ENCODE assay signal across 11 mouse cellular contexts in the genomic region with DNA sequence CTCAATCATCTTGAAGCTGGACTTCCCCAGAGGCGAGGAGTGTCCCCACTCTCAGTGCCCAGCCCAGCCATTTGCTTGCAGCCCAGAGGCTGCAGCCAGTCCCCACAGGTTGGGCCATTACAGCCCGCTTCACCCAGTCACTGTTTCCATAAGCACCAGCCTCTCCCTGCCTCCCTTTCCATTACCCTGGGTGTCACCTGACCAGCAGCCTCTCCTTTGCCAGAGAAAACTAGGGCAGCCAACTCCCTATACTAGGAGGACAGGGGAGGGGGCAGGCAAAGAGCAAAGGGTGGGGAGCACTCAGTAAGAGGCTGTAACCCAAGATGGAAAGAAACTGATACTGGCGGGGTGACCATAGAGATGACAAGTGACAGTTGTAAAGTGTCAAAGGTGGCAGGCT. TPM values are rescaled to one million over a fixed set of nuclear protein-coding genes. Genes with fewer than 3 reads are reported as not detected.
A peak's percentile ranks its signal among the peaks of the same experiment; 100 is the strongest.
DNase-seq lines count a peak whose midpoint lies in the region; ATAC-seq lines count a peak whose summit lies in the region.
"Had no signal": no experiment of that assay in that cellular context is flagged by ENCODE, and none has a peak within 500 bp of the region (broad histone marks: within the 10 kb centered on the region; RNA-seq: fewer than 3 reads in every experiment).

No protein-coding gene starts in this region.

- no peaks in the 10 kb centered on the region for H3K27me3 ChIP-seq in heart, embryonic 11.5 days (ENCODE audit: control insufficient read depth, insufficient read depth, low read length)
- H3K27me3 ChIP-seq in embryonic facial prominence, embryonic 13.5 days = no peaks in the 10 kb centered on the region
- no peaks in the 10 kb centered on the region for H3K27me3 ChIP-seq in kidney, embryonic 14.5 days (ENCODE audit: control insufficient read depth, insufficient read depth, low read length)

- H3K4me3 ChIP-seq in heart, embryonic 11.5 days (ENCODE audit: low read depth, low read length) = no peak overlapping the region
- no peak overlapping the region for H3K4me3 ChIP-seq in embryonic facial prominence, embryonic 13.5 days
- no peak overlapping the region for H3K4me3 ChIP-seq in kidney, embryonic 14.5 days (ENCODE audit: low read length)
- H3K4me3 ChIP-seq: megakaryocyte, embryonic 14.5 days had no signal

- peaks cover 61% of the 10 kb centered on the region for H3K4me1 ChIP-seq in heart, embryonic 11.5 days (ENCODE audit: control insufficient read depth, insufficient read depth, low read length)
- H3K4me1 ChIP-seq in embryonic facial prominence, embryonic 13.5 days = peaks cover 98% of the 10 kb centered on the region
- H3K4me1 ChIP-seq in kidney, embryonic 14.5 days (ENCODE audit: control insufficient read depth, insufficient read depth, low read length) = peaks cover 79% of the 10 kb centered on the region

- peak overlapping the region; percentile 46; the same call in 1 of the 2 replicates for H3K9ac ChIP-seq in heart, embryonic 11.5 days (ENCODE audit: low read depth, low read length)
- H3K9ac ChIP-seq in embryonic facial prominence, embryonic 13.5 days = peak overlapping the region; percentile 49
- no peak overlapping the region for H3K9ac ChIP-seq in kidney, embryonic 14.5 days (ENCODE audit: low read depth, low read length)

- no peak overlapping the region for H3K4me2 ChIP-seq in heart, embryonic 11.5 days
- H3K4me2 ChIP-seq in embryonic facial prominence, embryonic 13.5 days = peak overlapping the region; percentile 28; the same call in 1 of the 2 replicates
- H3K4me2 ChIP-seq in kidney, embryonic 14.5 days (replicated peaks; ENCODE audit: low read depth, low read length) = peak overlapping the region; percentile 18; the same call in 1 of the 2 replicates

- H3K27ac ChIP-seq in heart, embryonic 11.5 days (ENCODE audit: low read depth, low read length) = 0 out of 2 replicates have a peak overlapping the region, but pooled peaks have one; percentile 35
- H3K27ac ChIP-seq in embryonic facial prominence, embryonic 13.5 days = peak overlapping the region; percentile 79
- peak overlapping the region; percentile 87 for H3K27ac ChIP-seq in kidney, embryonic 14.5 days (ENCODE audit: low read depth, low read length)

- DNase-seq in heart, postnatal 4 days = no peak
- peak; percentile 54 for DNase-seq in lung, postnatal 10 days
- DNase-seq in cerebellum, postnatal 4 days (ENCODE audit: low spot score in 2 of 2) = no peak
- DNase-seq in cerebellum, postnatal 14 days = no peak
- no peak for DNase-seq in spleen, adult 12 weeks (ENCODE audit: low spot score)

- ATAC-seq in heart, embryonic 11.5 days (replicated peaks; ENCODE audit: insufficient number of reproducible peaks, low FRiP score, low TSS enrichment) = no peak
- ATAC-seq in embryonic facial prominence, embryonic 13.5 days (ENCODE audit: insufficient number of reproducible peaks, insufficient read depth, low FRiP score, low TSS enrichment, low read depth) = no peak
- peak; percentile 63 for ATAC-seq in kidney, embryonic 14.5 days (ENCODE audit: low FRiP score, low TSS enrichment)

- no peaks in the 10 kb centered on the region for H3K36me3 ChIP-seq in heart, embryonic 11.5 days (ENCODE audit: control insufficient read depth, insufficient read depth, low read length)
- H3K36me3 ChIP-seq in embryonic facial prominence, embryonic 13.5 days = no peaks in the 10 kb centered on the region; the same call in 1 of the 2 replicates
- H3K36me3 ChIP-seq in kidney, embryonic 14.5 days (ENCODE audit: control insufficient read depth, insufficient read depth, low read length) = no peaks in the 10 kb centered on the region

- no peaks in the 10 kb centered on the region for H3K9me3 ChIP-seq in heart, embryonic 11.5 days (replicated peaks; ENCODE audit: control insufficient read depth, low read length)
- no peaks in the 10 kb centered on the region for H3K9me3 ChIP-seq in embryonic facial prominence, embryonic 13.5 days
- H3K9me3 ChIP-seq in kidney, embryonic 14.5 days (ENCODE audit: control insufficient read depth, low read length) = no peaks in the 10 kb centered on the region
- H3K9me3 ChIP-seq: megakaryocyte, embryonic 14.5 days had no signal

- 53% methylated on average over 3 of the region's 3 CpGs for WGBS in heart, embryonic 11.5 days (ENCODE audit: insufficient replicate concordance)
- WGBS in embryonic facial prominence, embryonic 13.5 days = 58% methylated on average over 3 of the region's 3 CpGs
- WGBS in kidney, embryonic 14.5 days = 18% methylated on average over 3 of the region's 3 CpGs

RNA-seq across cellular contexts. Expression of gene Sdc4, which starts 6.7 kb away (rescaled TPM):
- polyA plus RNA-seq in heart, embryonic 11.5 days (2014; fragmentation: Nextera tagmentation; extraction: Ambion mirVana) = 33.9 and 34.6 TPM in 2 replicates
- 10 to 100 TPM; 22.1 to 25.8 TPM for total RNA-seq in heart, postnatal 4 days (2021)
- polyA plus RNA-seq in embryonic facial prominence, embryonic 13.5 days (2015; fragmentation: Nextera tagmentation; extraction: Ambion mirVana) = 81.5 and 87.8 TPM in 2 replicates
- polyA plus RNA-seq in kidney, embryonic 14.5 days (2014; fragmentation: Nextera tagmentation; extraction: Ambion mirVana) = 87.8 and 108 TPM in 2 replicates
- total RNA-seq: MEL had no signal

RNA-seq across cellular contexts. Expression of gene Sys1, which starts 19.8 kb away (rescaled TPM):
- 37.0 and 42.3 TPM in 2 replicates for polyA plus RNA-seq in heart, embryonic 11.5 days (2014; fragmentation: Nextera tagmentation; extraction: Ambion mirVana)
- 10 to 100 TPM; 20.2 to 23.1 TPM for total RNA-seq in heart, postnatal 4 days (2021)
- 56.0 and 65.9 TPM in 2 replicates for polyA plus RNA-seq in embryonic facial prominence, embryonic 13.5 days (2015; fragmentation: Nextera tagmentation; extraction: Ambion mirVana)
- 66.8 and 69.4 TPM in 2 replicates for polyA plus RNA-seq in kidney, embryonic 14.5 days (2014; fragmentation: Nextera tagmentation; extraction: Ambion mirVana)

RNA-seq across cellular contexts. Expression of gene Gm20458, which starts 23.8 kb away (rescaled TPM):
- polyA plus RNA-seq in heart, embryonic 11.5 days (2014; fragmentation: Nextera tagmentation; extraction: Ambion mirVana) = 4.8 and 8.4 TPM in 2 replicates
- 1 to 10 TPM; 2.5 to 4.3 TPM for total RNA-seq in heart, postnatal 4 days (2021)
- 7.7 and 8.3 TPM in 2 replicates for polyA plus RNA-seq in embryonic facial prominence, embryonic 13.5 days (2015; fragmentation: Nextera tagmentation; extraction: Ambion mirVana)
- polyA plus RNA-seq in kidney, embryonic 14.5 days (2014; fragmentation: Nextera tagmentation; extraction: Ambion mirVana) = 7.1 and 8.4 TPM in 2 replicates

RNA-seq across cellular contexts. Expression of gene Matn4, which starts 32.0 kb away (rescaled TPM):
- polyA plus RNA-seq in heart, embryonic 11.5 days (2014; fragmentation: Nextera tagmentation; extraction: Ambion mirVana) = 0.34 and 0.77 TPM in 2 replicates
- total RNA-seq in heart, postnatal 4 days (2021) = 1 to 10 TPM; 1.8 TPM
- 66.0 and 105 TPM in 2 replicates for polyA plus RNA-seq in embryonic facial prominence, embryonic 13.5 days (2015; fragmentation: Nextera tagmentation; extraction: Ambion mirVana)
- 0.12 and 0.20 TPM in 2 replicates for polyA plus RNA-seq in kidney, embryonic 14.5 days (2014; fragmentation: Nextera tagmentation; extraction: Ambion mirVana)
- total RNA-seq: common myeloid progenitor, adult 5-6 weeks; MEL had no signal

RNA-seq across cellular contexts. Expression of gene Rbpjl, which starts 34.0 kb away (rescaled TPM):
- 0.06 and 0.19 TPM in 2 replicates for polyA plus RNA-seq in heart, embryonic 11.5 days (2014; fragmentation: Nextera tagmentation; extraction: Ambion mirVana)
- total RNA-seq in heart, postnatal 4 days (2021) = not detected
- polyA plus RNA-seq in embryonic facial prominence, embryonic 13.5 days (2015; fragmentation: Nextera tagmentation; extraction: Ambion mirVana) = 0.59 and 1.0 TPM in 2 replicates
- polyA plus RNA-seq in kidney, embryonic 14.5 days (2014; fragmentation: Nextera tagmentation; extraction: Ambion mirVana) = not detected in 2 replicates
- total RNA-seq: common myeloid progenitor, adult 5-6 weeks; MEL had no signal

Comparison
In these comparisons a context has a peak if more than half of its experiments do, and no peak if none do; other contexts are left out.
1. H3K27ac ChIP-seq: peak in every context shown above with its lines; median percentile 87 in kidney, embryonic 14.5 days; 79 in embryonic facial prominence, embryonic 13.5 days; 35 in heart, embryonic 11.5 days.